In genomic region chr7:24300771-24301282, GRCm38 (mm10) we compare ENCODE assay signal across 8 mouse cellular contexts. TPM values are rescaled to one million over a fixed set of nuclear protein-coding genes. Genes with fewer than 3 reads are reported as not detected.
A peak's percentile ranks its signal among the peaks of the same experiment; 100 is the strongest.
DNase-seq lines count a peak whose midpoint lies in the region; ATAC-seq lines count a peak whose summit lies in the region.

Gene Zfp61 (minus strand): TSS chr7:24301232.

- H3K27me3 ChIP-seq in forebrain, embryonic 12.5 days, result no peaks in the 10 kb centered on the region
- H3K27me3 ChIP-seq in hindbrain, embryonic 16.5 days (replicated peaks; ENCODE audit: control insufficient read depth, insufficient read depth, low read length), result no peaks in the 10 kb centered on the region

- peak within 1 kb of the TSS; percentile 69 for H3K4me3 ChIP-seq in forebrain, embryonic 12.5 days (replicated peaks)
- peak within 1 kb of the TSS; percentile 79 for H3K4me3 ChIP-seq in hindbrain, embryonic 16.5 days (ENCODE audit: low read length)

- H3K9ac ChIP-seq in forebrain, embryonic 12.5 days, result peak within 1 kb of the TSS; percentile 85
- no peak within 1 kb of the TSS; the same call in 1 of the 2 replicates for H3K9ac ChIP-seq in hindbrain, embryonic 16.5 days (ENCODE audit: low read depth, low read length)

- H3K9me3 ChIP-seq in forebrain, embryonic 12.5 days, result no peaks in the 10 kb centered on the region
- no peaks in the 10 kb centered on the region for H3K9me3 ChIP-seq in hindbrain, embryonic 16.5 days (ENCODE audit: control insufficient read depth, low read length)

- H3K4me2 ChIP-seq in forebrain, embryonic 12.5 days, result peak within 1 kb of the TSS; percentile 91
- H3K4me2 ChIP-seq in hindbrain, embryonic 16.5 days (ENCODE audit: low read length), result peak within 1 kb of the TSS; percentile 92

- WGBS in forebrain, embryonic 12.5 days, result under 1% methylated on average over 13 of the region's 13 CpGs
- 3% methylated on average over 13 of the region's 13 CpGs for WGBS in hindbrain, embryonic 16.5 days

- DNase-seq in layer of hippocampus, adult 18-20 months (ENCODE audit: low spot score in 2 of 2), result peak in 1 of 2 experiments; percentile 48
- no peak for DNase-seq in layer of hippocampus, adult 9-11 months
- no peak for DNase-seq in adrenal gland, postnatal 4 days (ENCODE audit: low spot score in 2 of 2)
- no peak for DNase-seq in left cerebral cortex, postnatal 36 days (ENCODE audit: low spot score in 2 of 2)
- peak; percentile 62 for DNase-seq in mesoderm, embryonic 11.5 days (ENCODE audit: low read depth, low spot score)
- DNase-seq in thymus, postnatal 14 days, result peak; percentile 54

- H3K36me3 ChIP-seq in forebrain, embryonic 12.5 days (replicated peaks), result peaks cover 39% of the 10 kb centered on the region
- peaks cover 30% of the 10 kb centered on the region for H3K36me3 ChIP-seq in hindbrain, embryonic 16.5 days (ENCODE audit: control insufficient read depth, insufficient read depth, low read length)

- intact Hi-C loops in left cerebral cortex, postnatal 36 days (cut with DNase I), result no loop called here

- peak; percentile 75 for ATAC-seq in forebrain, embryonic 12.5 days (ENCODE audit: low FRiP score)
- peak; percentile 40 for ATAC-seq in hindbrain, embryonic 16.5 days

- peaks cover 14% of the 10 kb centered on the region for H3K4me1 ChIP-seq in forebrain, embryonic 12.5 days
- H3K4me1 ChIP-seq in hindbrain, embryonic 16.5 days (ENCODE audit: control insufficient read depth, insufficient read depth, low read depth, low read length), result peaks cover 19% of the 10 kb centered on the region

- H3K27ac ChIP-seq in forebrain, embryonic 12.5 days, result peak within 1 kb of the TSS; percentile 95
- peak within 1 kb of the TSS; percentile 72; the same call in 1 of the 2 replicates for H3K27ac ChIP-seq in hindbrain, embryonic 16.5 days (ENCODE audit: low read depth, low read length)

RNA-seq across cellular contexts. Expression of gene Zfp61, which starts in this region (rescaled TPM):
- 10 to 100 TPM; 19.8 to 24.9 TPM for total RNA-seq in layer of hippocampus, adult 18-20 months (2021)
- total RNA-seq in adrenal gland, postnatal 4 days (2021), result 10 to 100 TPM; 18.3 to 19.5 TPM
- 44.5 and 44.8 TPM in 2 replicates for polyA plus RNA-seq in forebrain, embryonic 12.5 days (2016; fragmentation: Nextera tagmentation; extraction: Ambion mirVana)
- polyA plus RNA-seq in hindbrain, embryonic 16.5 days (2015; fragmentation: Nextera tagmentation; extraction: Ambion mirVana), result 41.4 and 42.1 TPM in 2 replicates
- 10 to 100 TPM; 21.9 to 23.9 TPM for total RNA-seq in left cerebral cortex, postnatal 36 days (2021)

Comparison
In these comparisons a context has a peak if more than half of its experiments do, and no peak if none do; other contexts are left out.
1. DNase-seq: peak in mesoderm, embryonic 11.5 days (single experiment) and thymus, postnatal 14 days (single experiment); none in layer of hippocampus, adult 9-11 months (single experiment), adrenal gland, postnatal 4 days (0 of 2) and left cerebral cortex, postnatal 36 days (0 of 2).